ENCODE assay signal across 19 mouse cellular contexts in the genomic region with DNA sequence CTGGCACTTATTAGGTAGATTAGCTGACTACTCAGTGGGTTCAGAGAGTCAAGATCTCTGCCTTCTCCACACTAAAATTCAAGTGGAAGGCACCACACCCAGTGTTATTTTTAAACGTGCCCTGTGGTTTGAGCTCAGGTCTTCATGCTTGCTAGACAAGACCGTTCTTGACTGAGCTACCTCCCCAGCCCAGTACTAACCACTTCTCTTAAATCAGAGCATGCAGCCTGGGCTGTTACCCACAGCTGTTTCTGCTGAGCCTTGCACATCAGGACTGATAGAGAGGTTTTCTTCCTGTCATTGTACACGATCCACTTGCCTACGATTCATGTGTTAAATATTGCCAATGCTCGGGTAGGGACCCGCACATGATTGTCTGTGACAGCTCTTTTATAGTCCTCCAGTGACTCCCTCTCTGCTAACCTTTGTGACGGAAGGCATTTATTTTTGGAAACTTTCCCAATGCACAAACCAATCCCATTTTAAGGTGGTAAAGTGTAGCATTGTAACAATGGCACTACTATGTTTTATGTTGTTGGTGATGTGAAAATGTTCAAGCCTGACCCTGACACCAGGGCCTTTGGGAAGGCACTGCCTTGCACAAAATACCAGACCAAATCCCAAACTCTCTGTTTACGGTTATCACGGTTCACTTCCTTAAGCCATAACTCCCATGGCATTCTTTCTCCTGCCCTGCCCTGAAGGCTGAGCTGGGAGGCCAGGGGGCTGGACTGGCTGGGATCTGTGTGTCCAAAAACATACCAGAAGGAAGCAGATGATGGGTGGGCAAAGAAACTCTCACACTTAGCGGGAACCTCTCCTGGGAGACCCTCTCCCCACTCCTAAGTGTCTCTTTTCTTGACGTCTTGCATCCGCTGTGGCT. TPM values are rescaled to one million over a fixed set of nuclear protein-coding genes. Genes with fewer than 3 reads are reported as not detected.
A peak's percentile ranks its signal among the peaks of the same experiment; 100 is the strongest.
DNase-seq lines count a peak whose midpoint lies in the region; ATAC-seq and TF ChIP-seq lines count a peak whose summit lies in the region.
"Had no signal": no experiment of that assay in that cellular context is flagged by ENCODE, and none has a peak within 500 bp of the region (broad histone marks: within the 10 kb centered on the region; RNA-seq: fewer than 3 reads in every experiment).

No protein-coding gene starts in this region.

- peak overlapping the region; percentile 41; the same call in 1 of the 2 replicates for H3K27ac ChIP-seq in kidney, embryonic 16.5 days (ENCODE audit: low read length)
- H3K27ac ChIP-seq in heart, embryonic 11.5 days (ENCODE audit: low read depth, low read length): no peak overlapping the region
- H3K27ac ChIP-seq: forebrain, embryonic 12.5 days; liver, embryonic 14.5 days; midbrain, embryonic 13.5 days had no signal

- H3K4me3 ChIP-seq in kidney, embryonic 16.5 days (ENCODE audit: low read length): no peak overlapping the region
- H3K4me3 ChIP-seq in myocyte: no peak overlapping the region
- no peak overlapping the region for H3K4me3 ChIP-seq in heart, embryonic 11.5 days (ENCODE audit: low read depth, low read length)
- H3K4me3 ChIP-seq: forebrain, embryonic 12.5 days; midbrain, embryonic 13.5 days had no signal

- H3K79me2 ChIP-seq in myocyte (ENCODE audit: control insufficient read depth, insufficient read depth): no peaks in the 10 kb centered on the region

- H3K36me3 ChIP-seq in kidney, embryonic 16.5 days (ENCODE audit: insufficient read depth, low read length): no peaks in the 10 kb centered on the region
- no peaks in the 10 kb centered on the region for H3K36me3 ChIP-seq in myocyte (ENCODE audit: control insufficient read depth, insufficient read depth)
- H3K36me3 ChIP-seq in heart, embryonic 11.5 days (ENCODE audit: control insufficient read depth, insufficient read depth, low read length): no peaks in the 10 kb centered on the region
- H3K36me3 ChIP-seq: forebrain, embryonic 12.5 days; midbrain, embryonic 13.5 days had no signal

- H3ac ChIP-seq in myocyte (ENCODE audit: control insufficient read depth, insufficient read length): no peak overlapping the region

- no peak overlapping the region for H3K4me2 ChIP-seq in kidney, embryonic 16.5 days (replicated peaks; ENCODE audit: low read depth, low read length)
- H3K4me2 ChIP-seq in myocyte (ENCODE audit: low read depth): peak overlapping the region; percentile 26
- no peak overlapping the region for H3K4me2 ChIP-seq in heart, embryonic 11.5 days
- H3K4me2 ChIP-seq: forebrain, embryonic 12.5 days; midbrain, embryonic 13.5 days had no signal

- no peaks in the 10 kb centered on the region for H3K27me3 ChIP-seq in kidney, embryonic 16.5 days (ENCODE audit: insufficient read depth, low read length)
- no peaks in the 10 kb centered on the region for H3K27me3 ChIP-seq in myocyte (ENCODE audit: control insufficient read depth, insufficient read depth, insufficient read length)
- 0 out of 2 replicates have a peak, but pooled peaks cover 5% of the 10 kb centered on the region for H3K27me3 ChIP-seq in heart, embryonic 11.5 days (ENCODE audit: control insufficient read depth, insufficient read depth, low read length)
- H3K27me3 ChIP-seq: midbrain, embryonic 13.5 days had no signal

- H3K9ac ChIP-seq in kidney, embryonic 16.5 days (replicated peaks; ENCODE audit: low read length): no peak overlapping the region
- H3K9ac ChIP-seq in heart, embryonic 11.5 days (ENCODE audit: low read depth, low read length): no peak overlapping the region
- H3K9ac ChIP-seq: forebrain, embryonic 12.5 days; liver, embryonic 14.5 days; midbrain, embryonic 13.5 days had no signal

- peaks cover 32% of the 10 kb centered on the region for H3K4me1 ChIP-seq in kidney, embryonic 16.5 days (ENCODE audit: insufficient read depth, low read length)
- H3K4me1 ChIP-seq in heart, embryonic 11.5 days (ENCODE audit: control insufficient read depth, insufficient read depth, low read length): peaks cover 11% of the 10 kb centered on the region; the same call in 1 of the 2 replicates
- H3K4me1 ChIP-seq: midbrain, embryonic 13.5 days had no signal

- TF ChIP-seq POLR2A in myocyte (IDR thresholded peaks at IDR 0.05; ENCODE audit: insufficient read length, low read depth): no peak

- DNase-seq in kidney, adult 18-20 months: no peak
- peak; percentile 21 for DNase-seq in adipocyte (ENCODE audit: low spot score)
- no peak for DNase-seq in layer of hippocampus, adult 9-11 months
- DNase-seq: adrenal gland, postnatal 10 days; cerebellum, adult 11 months; cerebellum, postnatal 10 days; gastrocnemius, postnatal 10 days; heart, adult 11 months; heart, postnatal 4 days; right cerebral cortex, postnatal 4 days; thymus, postnatal 25 days had no signal

- peak; percentile 55; the same call in 1 of the 2 replicates for ATAC-seq in kidney, embryonic 16.5 days (ENCODE audit: low FRiP score, low TSS enrichment)
- peak; percentile 66 to 86 for ATAC-seq in hematopoietic stem cell, adult 5-6 weeks (replicated peaks in 1 of 2; ENCODE audit: insufficient read depth in 1 of 2, low FRiP score in 2 of 2, low TSS enrichment in 1 of 2, low read depth in 1 of 2, poor library complexity in 2 of 2, severe bottlenecking in 2 of 2)
- ATAC-seq in heart, embryonic 11.5 days (replicated peaks; ENCODE audit: insufficient number of reproducible peaks, low FRiP score, low TSS enrichment): no peak
- ATAC-seq: hindbrain, embryonic 16.5 days; midbrain, embryonic 13.5 days had no signal

- no peaks in the 10 kb centered on the region for H3K9me3 ChIP-seq in kidney, embryonic 16.5 days (ENCODE audit: low read length)
- H3K9me3 ChIP-seq in heart, embryonic 11.5 days (replicated peaks; ENCODE audit: control insufficient read depth, low read length): no peaks in the 10 kb centered on the region
- H3K9me3 ChIP-seq: forebrain, embryonic 12.5 days; midbrain, embryonic 13.5 days had no signal

- 17% methylated on average over 12 of the region's 12 CpGs for WGBS in kidney, embryonic 16.5 days
- 56% methylated on average over 12 of the region's 12 CpGs for WGBS in heart, embryonic 11.5 days (ENCODE audit: insufficient replicate concordance)

TF ChIP-seq in myocyte, 11 proteins besides CTCF, POLR2A, EP300 and RAD21:
- peak in 1 of 3 experiments; percentile 5 for TF ChIP-seq MYOG (IDR thresholded peaks at IDR 0.05; ENCODE audit: control insufficient read depth in 1 of 3, insufficient read depth in 1 of 3, insufficient read length in 2 of 3, low read depth in 2 of 3)
- no peak for TF ChIP-seq USF1 (IDR thresholded peaks at IDR 0.05; ENCODE audit: low read depth)
- TF ChIP-seq CEBPB (IDR thresholded peaks at IDR 0.05; ENCODE audit: insufficient read depth, poor library complexity, severe bottlenecking): no peak
- TF ChIP-seq MAX (IDR thresholded peaks at IDR 0.05; ENCODE audit: low read depth): no peak
- no peak for TF ChIP-seq REST (IDR thresholded peaks at IDR 0.05; ENCODE audit: insufficient read depth, insufficient read length)
- TF ChIP-seq MYOD1 (IDR thresholded peaks at IDR 0.05; ENCODE audit: control insufficient read depth in 1 of 3, insufficient read length in 2 of 3, low read depth in 2 of 3): peak in 1 of 3 experiments; percentile 36

RNA-seq across cellular contexts. Expression of a gene that starts 11.7 kb away (rescaled TPM):
- polyA plus RNA-seq in kidney, embryonic 16.5 days (2015; fragmentation: Nextera tagmentation; extraction: Ambion mirVana): 43.4 and 48.6 TPM in 2 replicates
- total RNA-seq in hematopoietic stem cell, adult 5-6 weeks (2017): not detected in 2 replicates
- 2.0 TPM for polyA plus RNA-seq in myocyte (2012; fragmentation: generic; extraction: Trizol)
- 0.56 and 0.76 TPM in 2 replicates for polyA plus RNA-seq in heart, embryonic 11.5 days (2014; fragmentation: Nextera tagmentation; extraction: Ambion mirVana)

RNA-seq across cellular contexts. Expression of a gene that starts 50.9 kb away (rescaled TPM):
- polyA plus RNA-seq in kidney, embryonic 16.5 days (2015; fragmentation: Nextera tagmentation; extraction: Ambion mirVana): 16.7 and 18.1 TPM in 2 replicates
- 13.6 and 29.3 TPM in 2 replicates for total RNA-seq in hematopoietic stem cell, adult 5-6 weeks (2017)
- 24.8 TPM for polyA plus RNA-seq in myocyte (2012; fragmentation: generic; extraction: Trizol)
- polyA plus RNA-seq in heart, embryonic 11.5 days (2014; fragmentation: Nextera tagmentation; extraction: Ambion mirVana): 6.3 and 7.8 TPM in 2 replicates

Comparison
In these comparisons a context has a peak if more than half of its experiments do, and no peak if none do; other contexts are left out.
1. RNA of a gene that starts 11.7 kb away (polyA plus RNA-seq): 43.4 to 48.6 TPM in kidney, embryonic 16.5 days; 2.0 TPM in myocyte (single experiment) and 0.56 to 0.76 TPM in heart, embryonic 11.5 days; every median in the first group is over 10 times any median in the second.